Mouse (Mus musculus): ENCODE data around the gene Phox2a. TPM values are rescaled to one million over a fixed set of nuclear protein-coding genes. Genes with fewer than 3 reads are reported as not detected.

Phox2a gene
- polyA plus RNA-seq, 1 experiment from 2014 or later, result not detected

GRCm38 (mm10) chr7:101868241-101869162 is 50.4 kb downstream of the Phox2a start:
- 63% methylated on average over 13 of the region's 13 CpGs for WGBS (ENCODE audit: insufficient replicate concordance)
- Histone ChIP-seq H3K4me3 (replicated peaks) (no peak overlapping the region), H3K4me2 (no peak overlapping the region), H3K9me3 (replicated peaks) (no peaks in the 10 kb centered on the region), H3K27me3 (no peaks in the 10 kb centered on the region), H3K27ac (replicated peaks) (no peak overlapping the region), H3K9ac (no peak overlapping the region), H3K4me1 (replicated peaks) (peaks cover 6% of the 10 kb centered on the region), H3K36me3 (replicated peaks) (no peaks in the 10 kb centered on the region)
- ATAC-seq (ENCODE audit: insufficient read depth), result no peak

DNA sequence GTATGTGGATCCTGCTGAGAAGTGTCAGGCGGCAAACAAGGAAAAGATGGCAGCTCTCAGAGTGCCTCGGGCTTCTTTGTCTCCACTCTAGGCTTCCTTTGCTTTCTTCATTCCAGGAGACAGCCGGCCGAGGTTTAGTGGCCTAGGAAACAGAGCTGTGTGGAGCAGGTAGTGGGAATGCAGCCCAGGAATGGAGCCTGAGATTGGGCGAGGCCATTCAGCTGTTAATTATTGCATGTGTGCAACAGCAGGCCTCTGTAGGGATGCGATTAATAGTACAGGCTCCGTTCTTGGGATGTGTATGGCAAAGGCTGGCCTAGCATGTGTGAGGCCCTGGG is 51.0 kb downstream of the Phox2a start:
- peaks cover 6% of the 10 kb centered on the region for H3K4me1 ChIP-seq (replicated peaks)
- WGBS (ENCODE audit: insufficient replicate concordance), result 64% methylated on average over 7 of the region's 7 CpGs
- no peaks in the 10 kb centered on the region for H3K36me3 ChIP-seq (replicated peaks)
- H3K27me3 ChIP-seq, result no peaks in the 10 kb centered on the region
- no peak for ATAC-seq (ENCODE audit: insufficient read depth)
- H3K4me3 ChIP-seq (replicated peaks), result no peak overlapping the region
- no peak overlapping the region for H3K9ac ChIP-seq
- no peak overlapping the region for H3K27ac ChIP-seq (replicated peaks)
- H3K4me2 ChIP-seq, result no peak overlapping the region
- no peaks in the 10 kb centered on the region for H3K9me3 ChIP-seq (replicated peaks)

- Histone ChIP-seq H3K9ac (no peak within 1 kb of the TSS), H3K4me3 (replicated peaks) (no peak within 1 kb of the TSS), H3K9me3 (replicated peaks) (no peaks in the 10 kb centered on the region), H3K4me2 (no peak within 1 kb of the TSS), H3K27ac (replicated peaks) (no peak within 1 kb of the TSS), H3K27me3 (no peaks in the 10 kb centered on the region), H3K4me1 (replicated peaks) (peaks cover 6% of the 10 kb centered on the region), H3K36me3 (replicated peaks) (no peaks in the 10 kb centered on the region)
- ATAC-seq (ENCODE audit: insufficient read depth), result no peak
- 60% methylated on average over 2 of the region's 2 CpGs for WGBS (ENCODE audit: insufficient replicate concordance)
Observed at GRCm38 (mm10) chr7:101870629-101871028, 52.5 kb downstream of the Phox2a start, which contains the start of gene Folr1. Folr1 (minus strand) TSS chr7:101870788.

- peaks cover 6% of the 10 kb centered on the region for H3K4me1 ChIP-seq (replicated peaks)
- WGBS (ENCODE audit: insufficient replicate concordance), result 61% methylated on average over 3 of the region's 3 CpGs
- ATAC-seq (ENCODE audit: insufficient read depth), result no peak
Observed at GRCm38 (mm10) chr7:101871296-101871695, 53.2 kb downstream of the Phox2a start.

More at GRCm38 (mm10) chr7:101871296-101871695, 53.2 kb downstream of the Phox2a start:
- Histone ChIP-seq H3K9ac (no peak overlapping the region), H3K4me3 (replicated peaks) (no peak overlapping the region), H3K27ac (replicated peaks) (no peak overlapping the region), H3K27me3 (no peaks in the 10 kb centered on the region), H3K9me3 (replicated peaks) (no peaks in the 10 kb centered on the region), H3K4me2 (no peak overlapping the region), H3K36me3 (replicated peaks) (no peaks in the 10 kb centered on the region)

Other genes starting within 250 kb of the Phox2a start
- 0.03 TPM in 1 of 2 replicates, not detected in the other for gene Art2b, start 232.7 kb upstream of the Phox2a start, polyA plus RNA-seq (2015; fragmentation: Nextera tagmentation; extraction: Ambion mirVana)
- gene Clpb, start 154.7 kb upstream of the Phox2a start, polyA plus RNA-seq (2015; fragmentation: Nextera tagmentation; extraction: Ambion mirVana), result 23.2 and 23.9 TPM in 2 replicates
- gene Inppl1, start 19.9 kb downstream of the Phox2a start, polyA plus RNA-seq (2015; fragmentation: Nextera tagmentation; extraction: Ambion mirVana), result 6.3 and 7.0 TPM in 2 replicates
- gene Folr2, start 38.9 kb downstream of the Phox2a start, polyA plus RNA-seq (2015; fragmentation: Nextera tagmentation; extraction: Ambion mirVana), result 6.1 and 7.7 TPM in 2 replicates
- 44.5 and 48.0 TPM in 2 replicates for gene Anapc15, start 45.4 kb downstream of the Phox2a start, polyA plus RNA-seq (2015; fragmentation: Nextera tagmentation; extraction: Ambion mirVana)
- 0.24 and 0.62 TPM in 2 replicates for gene Folr1, start 52.5 kb downstream of the Phox2a start, polyA plus RNA-seq (2015; fragmentation: Nextera tagmentation; extraction: Ambion mirVana)
- gene Lamtor1, start 87.6 kb downstream of the Phox2a start, polyA plus RNA-seq (2015; fragmentation: Nextera tagmentation; extraction: Ambion mirVana), result 68.8 and 69.0 TPM in 2 replicates
- 0.08 and 0.15 TPM in 2 replicates for gene Tomt, start 88.0 kb downstream of the Phox2a start, polyA plus RNA-seq (2015; fragmentation: Nextera tagmentation; extraction: Ambion mirVana)
- gene Lrrc51, start 115.6 kb downstream of the Phox2a start, polyA plus RNA-seq (2015; fragmentation: Nextera tagmentation; extraction: Ambion mirVana), result 1.6 and 1.7 TPM in 2 replicates
- gene Numa1, start 115.8 kb downstream of the Phox2a start, polyA plus RNA-seq (2015; fragmentation: Nextera tagmentation; extraction: Ambion mirVana), result 30.1 and 33.6 TPM in 2 replicates
- gene Il18bp, start 200.4 kb downstream of the Phox2a start, polyA plus RNA-seq (2015; fragmentation: Nextera tagmentation; extraction: Ambion mirVana), result 22.9 and 31.8 TPM in 2 replicates
- 11.5 and 14.4 TPM in 2 replicates for gene Rnf121, start 247.2 kb downstream of the Phox2a start, polyA plus RNA-seq (2015; fragmentation: Nextera tagmentation; extraction: Ambion mirVana)
- gene Xndc1, start 247.2 kb downstream of the Phox2a start, polyA plus RNA-seq (2015; fragmentation: Nextera tagmentation; extraction: Ambion mirVana), result 11.4 and 13.3 TPM in 2 replicates
- 0.30 TPM in 1 of 2 replicates, not detected in the other for gene Xntrpc, start 247.4 kb downstream of the Phox2a start, polyA plus RNA-seq (2015; fragmentation: Nextera tagmentation; extraction: Ambion mirVana)

Measured in liver, embryonic 15.5 days (tissue).